Mouse (Mus musculus) heart, postnatal 25 days (tissue): Measurements from ENCODE around the gene B4galnt3. TPM values are rescaled to one million over a fixed set of nuclear protein-coding genes. Genes with fewer than 3 reads are reported as not detected.
A peak's percentile ranks its signal among the peaks of the same experiment; 100 is the strongest.

Experiments
- DNase-seq: peaks from one replicate; pipeline ENCODE4 v3.0.0; 2022; ENCODE audit warnings: low spot score
- intact Hi-C: fragments of 180-260 bp; cut with DNase I; formaldehyde crosslinking; loops from one replicate; pipeline ENCODE4 v1.15.1; 2025
- total RNA-seq, 2 experiments: library from RNA; stranded (reverse); gene quantifications; 2 replicates each; pipeline ENCODE4 v1.2.3; 2021

The B4galnt3 gene
- total RNA-seq, 2 experiments from 2014 or later: 0.18 to 0.22 TPM

DNA sequence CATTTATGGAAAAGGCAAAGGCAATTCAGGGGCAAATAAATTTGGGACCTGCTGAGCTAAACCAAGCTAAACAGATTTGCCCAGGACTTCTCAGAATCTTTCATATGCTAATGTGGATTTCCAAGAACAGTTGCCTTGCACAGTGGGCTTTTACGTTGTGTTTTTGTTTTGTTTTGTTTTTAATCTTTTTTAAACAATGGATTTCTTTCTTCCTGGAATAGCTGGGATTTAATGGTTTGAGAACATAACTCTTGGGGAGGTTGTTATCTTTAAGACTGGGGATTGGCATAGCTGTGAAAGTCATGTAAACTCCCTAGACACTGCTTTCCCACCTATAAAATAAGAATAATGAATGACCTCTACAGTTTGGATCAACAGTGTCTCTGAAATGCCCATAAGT is 63.9 kb downstream of the B4galnt3 start:
- intact Hi-C loops: no loop called here
- no peak for DNase-seq

GRCm38 (mm10) chr6:120229806-120230205 is 64.6 kb downstream of the B4galnt3 start:
- DNase-seq: no peak
- intact Hi-C loops: no loop called here

GRCm38 (mm10) chr6:120227068-120227467 is 67.3 kb downstream of the B4galnt3 start:
- DNase-seq: no peak
- intact Hi-C loops: no loop called here

DNA sequence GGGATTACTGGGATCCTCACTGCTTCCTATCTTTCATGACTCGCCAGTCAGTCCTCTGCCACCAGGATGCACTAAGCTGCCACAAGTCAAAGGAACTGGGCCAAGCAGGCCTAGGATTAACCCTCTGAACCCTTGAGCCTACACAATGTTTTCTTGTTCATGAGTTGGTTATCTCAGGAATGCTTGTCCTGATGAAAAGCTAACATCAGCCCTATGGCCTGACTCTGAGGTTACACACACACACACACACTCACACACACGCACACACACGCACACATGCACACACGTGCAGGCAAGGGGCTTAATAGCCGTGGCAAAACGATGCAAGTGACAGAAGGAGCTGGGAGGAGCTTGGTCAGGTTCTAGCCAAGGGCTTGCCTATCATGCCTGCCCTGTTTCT is 69.0 kb downstream of the B4galnt3 start:
- DNase-seq: no peak
- intact Hi-C loops: no loop called here

GRCm38 (mm10) chr6:120222669-120223068 is 71.7 kb downstream of the B4galnt3 start:
- intact Hi-C loops: loop anchor here (1.0 kb wide), 2 partner anchors 79 to 102 kb away; no protein-coding TSS in a partner anchor
- DNase-seq: peak; percentile 14

DNA sequence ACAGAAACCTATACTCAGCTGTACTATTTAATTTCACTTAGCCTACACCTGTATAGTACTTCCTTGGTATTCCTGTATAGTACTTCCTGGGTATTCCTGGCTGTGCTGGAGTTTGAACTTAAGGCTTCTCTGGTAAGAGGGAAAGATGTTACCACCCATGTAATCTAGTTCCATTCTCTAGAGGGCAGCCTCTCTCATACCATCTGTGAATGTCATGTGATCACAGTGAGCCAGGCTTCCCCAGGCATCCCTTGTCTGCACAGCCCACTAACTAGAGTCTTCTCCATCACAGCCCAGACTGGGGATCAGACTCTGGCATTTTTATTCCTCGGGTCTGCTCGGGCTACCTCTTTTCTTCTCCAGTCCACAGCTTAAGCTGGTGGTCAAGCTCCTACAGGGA is 75.1 kb downstream of the B4galnt3 start:
- intact Hi-C loops: no loop called here

DNA sequence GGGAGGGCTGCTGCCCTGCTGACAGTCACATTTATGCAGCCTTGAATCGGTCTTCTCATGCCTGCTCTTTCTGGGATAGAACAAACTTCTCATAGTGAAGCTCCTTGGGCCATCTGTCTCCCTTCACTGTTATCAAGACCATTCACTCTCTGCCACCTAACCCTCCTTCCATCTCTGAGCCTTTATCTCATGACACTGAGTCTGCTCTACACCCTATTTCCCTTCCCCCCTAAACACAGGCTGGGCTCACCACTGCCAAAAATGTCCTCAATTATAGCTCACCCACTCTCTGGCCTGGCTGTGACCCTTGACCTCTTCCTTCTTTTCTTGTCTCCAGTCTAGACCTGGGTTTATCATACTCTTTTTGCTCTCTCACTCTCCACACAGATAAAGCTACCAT is 77.7 kb downstream of the B4galnt3 start:
- no peak for DNase-seq
- intact Hi-C loops: no loop called here

More for the DNA sequence above, 75.1 kb downstream of the B4galnt3 start:
- no peak for DNase-seq

DNA sequence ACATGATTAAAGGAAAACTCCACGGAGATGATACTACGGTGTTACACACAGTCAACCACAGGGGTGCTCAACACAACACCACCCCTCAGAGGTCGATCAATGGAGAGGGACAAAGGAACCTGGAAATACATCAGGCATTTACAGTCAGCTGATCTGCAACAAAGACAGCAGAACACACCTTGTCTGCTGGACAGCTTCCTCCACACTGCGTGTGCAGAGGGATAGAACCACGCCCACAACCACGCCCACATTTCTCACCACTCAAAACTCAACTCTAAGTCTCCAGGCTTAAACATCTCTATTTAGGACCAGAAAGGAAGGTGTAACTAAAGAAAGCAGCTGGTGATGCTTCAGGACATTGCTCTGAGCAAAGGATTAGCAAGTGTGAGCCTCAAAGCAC is 82.8 kb downstream of the B4galnt3 start:
- no peak for DNase-seq
- intact Hi-C loops: no loop called here

DNA sequence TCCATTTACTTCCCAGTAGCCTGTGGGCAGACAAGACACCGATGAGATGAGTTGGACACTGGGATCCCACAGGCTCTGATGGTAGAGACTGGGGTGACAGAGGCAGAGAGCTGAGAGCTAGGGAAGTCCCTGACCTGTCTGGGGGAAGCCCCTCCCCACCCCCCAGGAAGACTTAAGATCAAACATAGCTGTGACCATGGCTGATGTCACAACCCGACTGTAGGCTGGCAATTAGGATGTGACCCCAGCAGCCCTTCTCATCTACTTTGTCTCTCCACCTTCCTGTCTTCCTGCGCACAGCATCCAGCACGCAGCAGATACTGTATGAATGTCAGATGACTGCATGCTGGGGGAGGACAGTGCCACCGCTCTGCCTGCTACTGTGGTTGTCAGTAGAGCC is 87.8 kb downstream of the B4galnt3 start:
- intact Hi-C loops: no loop called here
- no peak for DNase-seq

DNA sequence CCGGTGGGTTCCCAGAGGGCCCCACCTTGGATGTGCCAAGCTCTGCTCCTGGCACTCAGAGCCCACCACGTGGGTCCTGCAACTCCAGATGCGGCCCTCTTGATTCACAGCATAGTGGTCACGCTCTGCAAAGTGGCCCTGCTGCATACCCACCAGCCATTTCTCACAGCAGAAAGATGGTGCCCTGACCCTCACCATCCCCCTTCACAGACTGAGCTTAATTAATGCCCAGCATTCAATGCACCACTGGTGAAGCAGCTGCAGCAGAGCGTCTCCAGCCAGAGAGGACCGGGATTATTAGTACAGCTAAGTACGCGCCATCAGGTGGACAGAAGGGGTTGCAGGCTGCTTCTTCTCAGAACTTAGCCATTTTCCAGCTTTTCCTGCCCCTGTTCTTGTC is 92.0 kb downstream of the B4galnt3 start:
- no peak for DNase-seq
- intact Hi-C loops: no loop called here

DNA sequence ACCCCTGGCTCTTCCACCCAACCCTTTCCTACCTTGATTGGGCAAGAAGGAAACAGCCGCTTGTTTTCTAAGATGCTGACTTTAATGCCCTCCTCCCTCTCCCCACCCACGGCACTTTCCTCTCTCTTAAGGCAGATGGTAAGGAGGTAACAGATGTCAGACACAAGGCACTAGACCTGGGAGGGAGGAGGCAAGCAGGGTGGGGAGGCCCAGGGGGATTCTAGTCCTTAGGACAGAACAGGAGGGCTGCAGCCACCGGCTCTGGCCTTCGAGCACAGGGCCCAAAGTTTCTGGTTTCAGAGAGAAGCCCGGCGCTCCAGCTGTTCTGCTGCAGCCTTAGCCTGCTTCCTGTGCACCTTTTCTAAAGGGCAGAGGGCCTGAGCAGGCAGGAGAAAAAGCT is 92.4 kb downstream of the B4galnt3 start:
- DNase-seq: no peak
- intact Hi-C loops: no loop called here

DNA sequence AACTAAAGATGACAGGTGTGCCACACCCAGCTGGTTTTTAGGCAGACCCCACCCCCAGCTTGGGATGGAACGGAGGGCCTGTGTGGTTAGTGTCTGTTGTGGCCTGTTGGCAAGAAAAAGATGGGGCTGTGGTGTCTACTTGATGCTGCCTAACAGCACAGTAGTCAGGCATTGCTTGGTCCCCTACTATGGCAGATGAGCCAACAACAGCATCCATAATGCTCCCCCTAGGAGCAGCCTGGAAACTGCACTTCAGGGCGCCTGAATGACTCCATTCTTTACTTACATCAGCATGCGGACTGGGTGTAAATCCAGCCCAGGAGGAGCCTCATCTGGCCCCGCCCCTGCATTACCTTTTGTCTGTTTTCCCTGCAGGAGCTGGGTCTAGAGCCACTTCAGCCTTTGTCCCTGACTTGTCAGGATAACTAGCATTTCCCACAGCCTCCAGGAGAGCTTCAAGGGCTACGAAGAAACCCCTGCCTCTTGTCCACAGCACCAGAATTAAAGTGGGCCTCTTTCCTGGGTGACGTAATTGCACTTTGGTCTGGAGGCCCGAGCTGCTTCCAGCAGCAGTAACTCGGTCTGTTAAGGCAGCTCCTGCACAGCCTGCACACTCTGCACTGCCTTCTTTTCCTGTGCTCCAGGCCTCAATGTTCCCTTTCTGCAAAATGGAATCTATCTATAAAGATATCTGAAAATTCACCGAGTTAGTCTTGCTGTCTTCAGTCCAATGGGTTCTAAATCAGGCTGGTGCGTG is 94.5 kb downstream of the B4galnt3 start:
- intact Hi-C loops: loop anchor here (5.0 kb wide), 2 partner anchors 408 to 708 kb away; no protein-coding TSS in a partner anchor
- DNase-seq: no peak

DNA sequence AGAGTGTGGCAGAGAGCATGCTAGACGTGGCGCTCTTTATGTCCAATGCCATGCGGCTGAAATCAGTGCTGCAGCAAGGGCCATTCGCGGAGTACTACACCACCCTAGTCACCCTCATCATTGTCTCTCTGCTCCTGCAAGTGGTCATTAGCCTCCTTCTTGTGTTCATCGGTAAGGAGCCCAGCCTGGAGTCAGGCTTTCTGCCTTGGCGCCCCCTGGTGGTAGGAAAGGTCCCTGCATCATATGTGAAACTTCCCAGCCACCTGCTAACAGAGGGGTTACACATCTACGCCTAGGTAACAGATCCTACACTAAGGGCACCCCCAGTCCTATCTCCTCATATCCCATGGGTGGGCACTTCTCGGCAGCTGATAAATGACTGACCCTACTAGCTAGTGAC is 96.4 kb downstream of the B4galnt3 start:
- intact Hi-C loops: loop anchor here (5.0 kb wide), 2 partner anchors 406 to 706 kb away; no protein-coding TSS in a partner anchor
- DNase-seq: peak; percentile 42

- no peak for DNase-seq
- intact Hi-C loops: loop anchor here (5.0 kb wide), 2 partner anchors 405 to 705 kb away; no protein-coding TSS in a partner anchor
Observed at GRCm38 (mm10) chr6:120196837-120197236, 97.5 kb downstream of the B4galnt3 start.

DNA sequence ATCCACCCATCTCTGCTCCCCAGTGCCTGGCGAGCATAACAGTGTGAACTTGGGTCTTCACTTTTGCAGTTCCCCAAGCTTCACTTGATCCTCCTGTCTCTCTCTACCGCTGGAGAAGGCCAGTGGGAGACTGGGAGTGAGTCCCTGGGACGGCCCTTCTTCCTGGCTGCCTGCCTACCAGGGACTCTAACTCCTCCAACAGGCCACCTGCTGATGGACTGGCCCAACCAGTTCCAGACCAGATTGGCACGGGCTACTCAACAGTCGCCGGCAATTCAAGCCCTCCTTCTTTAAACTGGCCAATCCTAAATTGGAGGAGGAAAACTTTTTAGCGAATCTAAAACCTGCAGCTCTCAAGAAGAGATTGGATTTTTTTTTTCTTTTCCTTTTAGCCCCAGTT is 99.4 kb downstream of the B4galnt3 start:
- no peak for DNase-seq
- intact Hi-C loops: loop anchor here (5.0 kb wide), 2 partner anchors 403 to 703 kb away; no protein-coding TSS in a partner anchor

DNA sequence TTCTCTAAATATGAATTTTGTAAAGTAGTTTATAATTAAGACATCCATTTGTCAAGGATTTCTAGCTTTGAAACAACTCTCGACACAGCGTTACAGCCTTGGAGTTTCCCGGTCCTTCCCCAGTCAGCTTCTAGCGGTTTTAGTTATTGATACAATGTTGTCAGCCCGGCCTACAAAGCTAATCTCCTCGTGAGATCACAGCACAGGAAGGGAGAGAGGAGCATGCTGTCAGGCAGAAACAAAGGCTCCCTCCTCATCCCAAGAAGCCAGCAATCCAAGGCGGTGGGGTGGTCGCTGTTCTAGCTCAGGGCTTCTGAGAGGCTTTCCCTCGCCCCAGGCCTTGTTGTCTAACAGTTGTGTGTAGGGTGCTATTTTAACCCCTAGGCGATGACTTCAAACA is 100.1 kb downstream of the B4galnt3 start:
- no peak for DNase-seq
- intact Hi-C loops: no loop called here

DNA sequence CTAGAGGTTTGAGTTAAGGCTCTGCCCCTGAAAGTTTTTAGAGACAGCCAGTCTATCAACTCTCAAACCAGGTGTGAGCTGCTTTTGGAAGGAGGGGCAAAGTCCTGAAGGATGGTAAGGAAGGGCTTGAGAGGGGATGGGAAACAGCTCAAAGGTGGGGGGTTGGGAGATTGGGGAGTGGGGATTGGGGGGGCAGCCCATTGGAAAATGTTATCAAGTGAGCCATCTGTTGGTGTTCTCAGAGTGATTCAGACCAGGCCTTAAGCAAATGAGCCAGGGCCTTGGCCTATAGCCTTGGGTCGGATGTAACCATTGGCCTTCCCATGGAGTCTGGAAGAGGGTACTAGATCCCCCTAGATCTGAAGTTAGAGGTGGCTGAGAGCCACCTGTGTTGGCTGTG is 100.6 kb downstream of the B4galnt3 start:
- intact Hi-C loops: loop anchor here (1.0 to 2.0 kb wide), 3 partner anchors 79 to 192 kb away; no protein-coding TSS in a partner anchor
- no peak for DNase-seq

- intact Hi-C loops: loop anchor here (1.0 to 2.0 kb wide), 3 partner anchors 78 to 192 kb away; no protein-coding TSS in a partner anchor
- peak; percentile 67 for DNase-seq
Observed at GRCm38 (mm10) chr6:120193174-120193573, 101.2 kb downstream of the B4galnt3 start.

GRCm38 (mm10) chr6:120192211-120192870 is 102.0 kb downstream of the B4galnt3 start:
- DNase-seq: peak; percentile 82
- intact Hi-C loops: loop anchor here (2.0 kb wide), 1 partner anchor 78 kb away; no protein-coding TSS in a partner anchor

- intact Hi-C loops: loop anchor here (2.0 kb wide), 1 partner anchor 77 kb away; no protein-coding TSS in a partner anchor
- DNase-seq: no peak
Observed at GRCm38 (mm10) chr6:120191396-120192170, 102.8 kb downstream of the B4galnt3 start.
